Mouse (Mus musculus) kidney, adult 11 months (tissue): Measurements from ENCODE around the gene Olfr828.

ENCODE experiments used
- DNase-seq: peaks from one replicate; pipeline ENCODE4 v3.0.0; 2022

Olfr828 gene

GRCm38 (mm10) chr9:18819426-18819825, at the start of gene Olfr828:
Olfr828 (minus strand) TSS chr9:18819526.
- DNase-seq, result no peak

GRCm38 (mm10) chr9:18854633-18855032, 35.3 kb upstream of the Olfr828 start, which contains the start of gene Olfr829:
Olfr829 (plus strand) TSS chr9:18854933.
- DNase-seq, result no peak

GRCm38 (mm10) chr9:18785316-18785715, 34.0 kb downstream of the Olfr828 start:
- no peak for DNase-seq

- DNase-seq, result no peak
These were observed 39.9 kb downstream of the Olfr828 start for GRCm38 (mm10) chr9:18779476-18779875.

- DNase-seq, result no peak
These were observed 40.3 kb downstream of the Olfr828 start for GRCm38 (mm10) chr9:18778981-18779380.
